27 mouse cellular contexts compared by ENCODE assay signal in the genomic region with DNA sequence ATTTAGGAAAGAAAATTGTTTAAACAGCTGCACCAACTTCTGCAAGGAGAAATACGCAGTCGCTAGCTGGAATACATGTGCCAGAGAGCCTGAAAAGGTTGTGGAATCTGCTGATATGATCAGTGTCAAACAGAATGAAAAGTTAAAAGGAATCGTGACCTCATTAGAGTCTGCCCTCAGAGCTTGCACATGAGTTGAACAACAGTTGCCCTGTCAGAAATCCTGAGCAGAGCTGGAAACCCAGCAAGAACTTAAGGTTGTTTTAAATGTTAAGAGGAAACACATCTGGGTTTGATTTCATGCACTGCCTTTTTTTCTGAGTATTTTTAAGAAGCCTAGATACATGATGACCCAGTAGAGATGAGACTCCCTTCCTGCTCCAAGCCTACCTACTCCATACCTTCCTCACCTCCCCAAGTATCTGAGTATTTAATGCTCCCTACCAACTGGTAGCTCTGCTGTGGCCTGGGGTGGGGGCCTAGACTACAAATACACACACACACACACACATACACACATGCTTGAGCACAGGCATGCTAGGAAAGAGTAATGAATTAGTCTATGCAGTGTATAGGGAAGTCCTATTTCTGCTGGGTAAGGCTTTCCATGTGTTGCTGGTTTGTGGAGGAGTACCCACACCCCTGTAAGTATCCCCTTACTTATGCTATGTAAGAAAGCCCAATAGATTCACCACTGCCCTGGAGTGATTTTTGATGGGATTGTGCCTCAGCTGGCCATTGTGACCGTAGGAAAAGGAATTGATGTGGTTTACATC. TPM values are rescaled to one million over a fixed set of nuclear protein-coding genes. Genes with fewer than 3 reads are reported as not detected.
DNase-seq lines count a peak whose midpoint lies in the region; ATAC-seq lines count a peak whose summit lies in the region.
"Had no signal": no experiment of that assay in that cellular context is flagged by ENCODE, and none has a peak within 500 bp of the region (broad histone marks: within the 10 kb centered on the region; RNA-seq: fewer than 3 reads in every experiment).

No protein-coding gene starts in this region.

- 26% methylated on average over 4 of the region's 4 CpGs for WGBS in embryonic facial prominence, embryonic 12.5 days
- 59% methylated on average over 4 of the region's 4 CpGs for WGBS in limb, embryonic 12.5 days

- peak; percentile 83 for ATAC-seq in embryonic facial prominence, embryonic 12.5 days (ENCODE audit: insufficient number of reproducible peaks, insufficient read depth, low FRiP score, low TSS enrichment)
- ATAC-seq in limb, embryonic 12.5 days (ENCODE audit: insufficient number of reproducible peaks, insufficient read depth, low FRiP score, low TSS enrichment, low read depth) = no peak
- ATAC-seq: forebrain, embryonic 15.5 days had no signal

- no peak overlapping the region for H3K9ac ChIP-seq in embryonic facial prominence, embryonic 12.5 days
- H3K9ac ChIP-seq in limb, embryonic 12.5 days (replicated peaks) = no peak overlapping the region
- H3K9ac ChIP-seq: forebrain, embryonic 15.5 days; hindbrain, embryonic 13.5 days; liver, embryonic 13.5 days; neural tube, embryonic 13.5 days had no signal

- peaks cover 12% of the 10 kb centered on the region; the same call in 1 of the 2 replicates for H3K4me1 ChIP-seq in embryonic facial prominence, embryonic 12.5 days
- H3K4me1 ChIP-seq in limb, embryonic 12.5 days (replicated peaks) = peaks cover 6% of the 10 kb centered on the region; the same call in 1 of the 2 replicates
- H3K4me1 ChIP-seq: forebrain, embryonic 15.5 days; hindbrain, embryonic 13.5 days; liver, embryonic 13.5 days; neural tube, embryonic 13.5 days had no signal

- H3K36me3 ChIP-seq in embryonic facial prominence, embryonic 12.5 days = no peaks in the 10 kb centered on the region
- no peaks in the 10 kb centered on the region for H3K36me3 ChIP-seq in limb, embryonic 12.5 days
- H3K36me3 ChIP-seq: forebrain, embryonic 15.5 days; hindbrain, embryonic 13.5 days; liver, embryonic 13.5 days; neural tube, embryonic 13.5 days had no signal

- H3K27ac ChIP-seq in embryonic facial prominence, embryonic 12.5 days = peak overlapping the region; percentile 65; the same call in 1 of the 2 replicates
- H3K27ac ChIP-seq in limb, embryonic 12.5 days = peak overlapping the region; percentile 46; the same call in 1 of the 2 replicates
- H3K27ac ChIP-seq: forebrain, embryonic 15.5 days; hindbrain, embryonic 13.5 days; layer of hippocampus, adult 2 months; liver, embryonic 13.5 days; neural tube, embryonic 13.5 days had no signal

- peak; percentile 18 for DNase-seq in CD4-positive helper T cell, adult 2 months (ENCODE audit: low read depth, low spot score)
- peak; percentile 12 for DNase-seq in T-cell, adult 2 months (ENCODE audit: low spot score)
- no peak for DNase-seq in c-Kit-positive CD71-positive TER-119-positive erythroid progenitor cells, embryonic 14.5 days (ENCODE audit: low spot score)
- DNase-seq in urinary bladder, postnatal 4 days (ENCODE audit: low spot score in 2 of 2) = no peak
- no peak for DNase-seq in retina, postnatal 1 day
- no peak for DNase-seq in kidney, adult 11 months
- DNase-seq: adrenal gland, postnatal 25 days; B cell, adult 2 months; cerebellum, adult 11 months; cerebellum, postnatal 10 days; gastrocnemius, postnatal 14 days; heart, adult 18-20 months; kidney, adult 2 months; kidney, postnatal 10 days; layer of hippocampus, postnatal 36 days; liver, embryonic 13.5 days; lung, adult 2 months; lung, postnatal 14 days; midbrain, embryonic 14.5 days had no signal

- H3K4me3 ChIP-seq in embryonic facial prominence, embryonic 12.5 days = no peak overlapping the region
- H3K4me3 ChIP-seq in limb, embryonic 12.5 days (replicated peaks) = no peak overlapping the region
- H3K4me3 ChIP-seq: forebrain, embryonic 15.5 days; hindbrain, embryonic 13.5 days; layer of hippocampus, adult 2 months; liver, embryonic 13.5 days; neural tube, embryonic 13.5 days had no signal

- no peaks in the 10 kb centered on the region for H3K27me3 ChIP-seq in embryonic facial prominence, embryonic 12.5 days
- no peaks in the 10 kb centered on the region for H3K27me3 ChIP-seq in limb, embryonic 12.5 days
- H3K27me3 ChIP-seq: forebrain, embryonic 15.5 days; hindbrain, embryonic 13.5 days; liver, embryonic 13.5 days; neural tube, embryonic 13.5 days had no signal

- H3K9me3 ChIP-seq in embryonic facial prominence, embryonic 12.5 days = no peaks in the 10 kb centered on the region
- no peaks in the 10 kb centered on the region for H3K9me3 ChIP-seq in limb, embryonic 12.5 days
- H3K9me3 ChIP-seq: forebrain, embryonic 15.5 days; hindbrain, embryonic 13.5 days; liver, embryonic 13.5 days; neural tube, embryonic 13.5 days had no signal

- no peak overlapping the region for H3K4me2 ChIP-seq in embryonic facial prominence, embryonic 12.5 days (replicated peaks)
- no peak overlapping the region for H3K4me2 ChIP-seq in limb, embryonic 12.5 days
- H3K4me2 ChIP-seq: forebrain, embryonic 15.5 days; hindbrain, embryonic 13.5 days; liver, embryonic 13.5 days; neural tube, embryonic 13.5 days had no signal

RNA-seq across cellular contexts. Expression of a gene that starts 15.6 kb away (rescaled TPM):
- 0.74 and 0.83 TPM in 2 replicates for polyA plus RNA-seq in embryonic facial prominence, embryonic 12.5 days (2016; fragmentation: Nextera tagmentation; extraction: Ambion mirVana)
- polyA plus RNA-seq in limb, embryonic 12.5 days (2016; fragmentation: Nextera tagmentation; extraction: Ambion mirVana) = 1.2 and 1.3 TPM in 2 replicates
- polyA plus RNA-seq: testis, adult 2 months had no signal

RNA-seq across cellular contexts. Expression of a gene that starts 15.8 kb away (rescaled TPM):
- polyA plus RNA-seq in embryonic facial prominence, embryonic 12.5 days (2016; fragmentation: Nextera tagmentation; extraction: Ambion mirVana) = 0.48 and 0.61 TPM in 2 replicates
- polyA plus RNA-seq in limb, embryonic 12.5 days (2016; fragmentation: Nextera tagmentation; extraction: Ambion mirVana) = 0.06 and 0.15 TPM in 2 replicates
- polyA plus RNA-seq: inflammation-experienced regulatory T-cells, adult 6 months had no signal

Comparison
In these comparisons a context has a peak if more than half of its experiments do, and no peak if none do; other contexts are left out.
1. DNase-seq: peak in CD4-positive helper T cell, adult 2 months (single experiment) and T-cell, adult 2 months (single experiment); none in c-Kit-positive CD71-positive TER-119-positive erythroid progenitor cells, embryonic 14.5 days (single experiment), urinary bladder, postnatal 4 days (0 of 2), retina, postnatal 1 day (single experiment) and kidney, adult 11 months (single experiment).